Mouse (Mus musculus): ENCODE data around the gene Slc36a2. TPM values are rescaled to one million over a fixed set of nuclear protein-coding genes. Genes with fewer than 3 reads are reported as not detected.

The Slc36a2 gene
- polyA plus RNA-seq, 1 experiment from 2014 or later = 0.70 TPM

DNA sequence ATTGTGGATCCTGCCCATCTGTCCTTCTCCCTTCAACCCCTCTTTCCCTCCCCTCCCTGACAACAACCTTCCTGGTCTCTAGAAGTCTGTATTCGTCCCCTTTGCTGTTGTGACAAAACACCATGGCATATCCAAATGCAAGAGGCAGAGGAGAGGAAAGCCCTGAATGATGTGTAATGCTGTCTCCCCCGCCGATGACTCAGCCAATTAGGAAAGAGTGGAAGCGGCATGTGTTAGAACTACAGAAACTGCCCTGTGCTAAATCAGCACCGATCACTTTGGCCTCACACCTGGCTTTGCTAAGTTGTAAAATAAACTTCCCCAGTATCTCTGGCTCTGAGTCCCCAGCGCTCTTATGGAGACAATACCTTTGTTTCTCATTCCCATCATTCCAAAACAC, 12.2 kb upstream of the Slc36a2 start:
- H3K4me2 ChIP-seq (ENCODE audit: low read depth, low read length) = no peak overlapping the region
- H3K9me3 ChIP-seq (ENCODE audit: control insufficient read depth, low read length) = no peaks in the 10 kb centered on the region
- WGBS = 52% methylated on average over 6 of the region's 6 CpGs
- no peaks in the 10 kb centered on the region for H3K27me3 ChIP-seq (replicated peaks; ENCODE audit: control insufficient read depth, insufficient read depth, low read length)
- no peaks in the 10 kb centered on the region for H3K36me3 ChIP-seq (ENCODE audit: control insufficient read depth, insufficient read depth, low read length)
- H3K4me1 ChIP-seq (ENCODE audit: control insufficient read depth, insufficient read depth, low read length) = no peaks in the 10 kb centered on the region
- no peak overlapping the region for H3K4me3 ChIP-seq (ENCODE audit: low read length)
- ATAC-seq = no peak
- no peak overlapping the region for H3K27ac ChIP-seq (ENCODE audit: low read length)
- no peak overlapping the region for H3K9ac ChIP-seq (ENCODE audit: low read depth, low read length)

DNA sequence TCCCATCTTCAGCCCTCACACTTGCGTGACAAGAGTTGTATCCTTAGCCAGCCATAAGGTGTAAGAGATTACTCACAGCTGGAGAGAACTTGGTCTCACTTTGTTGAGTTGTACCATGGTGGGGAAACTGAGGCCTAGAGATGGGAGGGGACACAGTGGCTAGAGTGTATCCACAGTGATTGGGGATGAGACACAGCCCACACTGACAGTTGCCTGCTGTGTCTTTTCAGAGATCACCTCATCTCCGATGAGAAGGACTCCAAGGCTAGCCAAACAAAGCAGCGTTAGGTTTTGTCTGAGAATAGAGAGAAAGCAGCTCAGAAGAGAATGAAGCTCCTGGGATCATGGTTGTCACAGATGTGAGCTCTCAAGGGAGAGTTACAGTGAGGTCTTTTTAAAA, 5.3 kb upstream of the Slc36a2 start:
- Histone ChIP-seq H3K9me3 (ENCODE audit: control insufficient read depth, low read length) (no peaks in the 10 kb centered on the region), H3K4me3 (ENCODE audit: low read length) (no peak overlapping the region), H3K4me1 (ENCODE audit: control insufficient read depth, insufficient read depth, low read length) (no peaks in the 10 kb centered on the region), H3K36me3 (ENCODE audit: control insufficient read depth, insufficient read depth, low read length) (no peaks in the 10 kb centered on the region), H3K27me3 (replicated peaks; ENCODE audit: control insufficient read depth, insufficient read depth, low read length) (no peaks in the 10 kb centered on the region), H3K4me2 (ENCODE audit: low read depth, low read length) (no peak overlapping the region), H3K9ac (ENCODE audit: low read depth, low read length) (no peak overlapping the region), H3K27ac (ENCODE audit: low read length) (no peak overlapping the region)
- WGBS = 81% methylated on average over 3 of the region's 3 CpGs
- no peak for ATAC-seq

DNA sequence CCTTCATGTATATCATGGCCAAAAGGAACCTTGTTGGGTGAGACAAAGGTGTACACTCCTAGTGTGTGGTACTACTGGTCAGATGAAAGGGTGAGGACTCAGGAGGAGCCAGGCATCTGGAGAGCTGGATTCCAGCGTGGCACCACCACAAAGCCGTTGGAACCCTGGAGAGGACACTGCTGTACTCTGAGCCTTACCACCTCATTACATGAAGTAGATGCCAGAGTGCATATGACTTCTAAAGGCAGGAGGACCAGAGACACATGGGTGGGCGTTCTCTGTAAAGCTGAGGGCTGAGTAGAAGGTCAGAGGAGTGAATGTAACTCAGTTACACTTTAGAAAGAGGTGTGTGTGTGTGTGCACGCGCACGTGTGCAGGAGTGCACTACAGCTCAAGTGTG, 2.9 kb upstream of the Slc36a2 start:
- 85% methylated on average over 6 of the region's 6 CpGs for WGBS
- no peak overlapping the region for H3K9ac ChIP-seq (ENCODE audit: low read depth, low read length)

DNA sequence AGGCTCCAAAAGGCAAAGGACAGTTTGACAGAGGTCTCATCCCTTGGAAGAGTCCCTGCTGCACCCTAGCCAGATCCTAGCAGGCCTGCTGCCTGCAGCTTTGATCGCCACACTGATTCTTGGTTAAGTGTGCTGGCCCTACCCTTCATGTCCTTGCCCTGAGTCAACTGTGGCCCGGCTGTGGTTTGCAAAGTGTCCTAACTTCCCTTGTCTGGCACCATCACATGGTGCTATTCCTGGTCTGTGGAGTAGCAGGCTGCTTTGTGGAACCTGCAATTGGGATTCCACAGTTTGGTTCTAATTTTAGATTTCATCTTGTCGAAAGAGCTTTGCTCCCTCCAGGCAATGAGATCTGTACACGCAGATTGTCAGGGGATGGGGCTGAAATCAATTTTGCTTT, 2.4 kb upstream of the Slc36a2 start:
- Histone ChIP-seq H3K4me2 (ENCODE audit: low read depth, low read length) (no peak overlapping the region), H3K36me3 (ENCODE audit: control insufficient read depth, insufficient read depth, low read length) (no peaks in the 10 kb centered on the region), H3K4me1 (ENCODE audit: control insufficient read depth, insufficient read depth, low read length) (0 out of 2 replicates have a peak, but pooled peaks cover 3% of the 10 kb centered on the region), H3K4me3 (ENCODE audit: low read length) (no peak overlapping the region), H3K27me3 (replicated peaks; ENCODE audit: control insufficient read depth, insufficient read depth, low read length) (no peaks in the 10 kb centered on the region), H3K9ac (ENCODE audit: low read depth, low read length) (no peak overlapping the region), H3K27ac (ENCODE audit: low read length) (no peak overlapping the region), H3K9me3 (ENCODE audit: control insufficient read depth, low read length) (no peaks in the 10 kb centered on the region)
- ATAC-seq = no peak
- WGBS = 81% methylated on average over 4 of the region's 4 CpGs

More for the DNA sequence above, 2.9 kb upstream of the Slc36a2 start:
- Histone ChIP-seq H3K27me3 (replicated peaks; ENCODE audit: control insufficient read depth, insufficient read depth, low read length) (no peaks in the 10 kb centered on the region), H3K27ac (ENCODE audit: low read length) (no peak overlapping the region), H3K4me2 (ENCODE audit: low read depth, low read length) (no peak overlapping the region), H3K9me3 (ENCODE audit: control insufficient read depth, low read length) (no peaks in the 10 kb centered on the region), H3K4me1 (ENCODE audit: control insufficient read depth, insufficient read depth, low read length) (0 out of 2 replicates have a peak, but pooled peaks cover 3% of the 10 kb centered on the region), H3K36me3 (ENCODE audit: control insufficient read depth, insufficient read depth, low read length) (no peaks in the 10 kb centered on the region), H3K4me3 (ENCODE audit: low read length) (no peak overlapping the region)
- ATAC-seq = no peak

DNA sequence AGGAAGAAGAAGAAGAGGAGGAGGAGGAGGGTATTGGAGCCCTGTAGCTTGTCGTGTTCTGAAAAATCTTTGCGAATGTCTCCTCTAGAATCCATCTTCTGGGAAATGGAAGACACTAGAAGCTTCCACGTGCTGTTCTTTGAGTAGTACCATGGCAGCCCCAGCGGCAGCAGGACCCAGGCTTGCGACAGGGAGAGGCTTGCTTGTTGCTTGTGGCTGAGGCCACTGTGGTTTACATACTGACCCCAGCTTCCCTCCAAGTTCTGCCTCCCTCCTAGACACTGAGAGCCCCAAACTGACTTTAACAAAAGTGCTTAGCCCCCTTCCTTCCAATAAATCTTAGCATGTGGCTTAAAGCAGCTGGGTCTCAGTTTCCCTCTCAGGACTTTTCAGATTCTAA, 631 bp downstream of the Slc36a2 start:
- Histone ChIP-seq H3K27me3 (replicated peaks; ENCODE audit: control insufficient read depth, insufficient read depth, low read length) (no peaks in the 10 kb centered on the region), H3K9me3 (ENCODE audit: control insufficient read depth, low read length) (no peaks in the 10 kb centered on the region), H3K4me1 (ENCODE audit: control insufficient read depth, insufficient read depth, low read length) (0 out of 2 replicates have a peak, but pooled peaks cover 3% of the 10 kb centered on the region), H3K36me3 (ENCODE audit: control insufficient read depth, insufficient read depth, low read length) (no peaks in the 10 kb centered on the region), H3K4me3 (ENCODE audit: low read length) (no peak overlapping the region), H3K4me2 (ENCODE audit: low read depth, low read length) (no peak overlapping the region), H3K9ac (ENCODE audit: low read depth, low read length) (no peak overlapping the region), H3K27ac (ENCODE audit: low read length) (no peak overlapping the region)
- no peak for ATAC-seq
- 83% methylated on average over 5 of the region's 5 CpGs for WGBS

DNA sequence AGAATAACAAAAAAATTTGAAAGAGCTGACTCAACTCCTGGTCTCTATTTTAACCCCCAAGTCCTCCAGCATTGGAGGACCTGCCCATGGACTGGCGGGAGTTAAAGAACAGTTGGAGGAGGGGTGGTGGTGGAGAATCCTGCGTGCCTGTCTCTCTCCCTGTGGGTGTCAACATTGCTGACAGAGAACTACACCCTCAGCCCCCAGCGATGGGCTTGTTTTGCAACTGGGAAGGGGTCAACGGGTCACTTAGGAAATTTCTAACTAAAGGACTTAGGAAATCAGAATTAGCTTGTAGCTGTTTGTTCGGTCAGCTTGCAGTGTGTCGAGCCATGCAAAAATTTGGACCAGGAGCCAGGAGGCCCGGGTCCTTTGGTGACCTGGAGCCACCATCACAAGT, 1.8 kb downstream of the Slc36a2 start:
- ATAC-seq = no peak
- 0 out of 2 replicates have a peak, but pooled peaks cover 3% of the 10 kb centered on the region for H3K4me1 ChIP-seq (ENCODE audit: control insufficient read depth, insufficient read depth, low read length)

DNA sequence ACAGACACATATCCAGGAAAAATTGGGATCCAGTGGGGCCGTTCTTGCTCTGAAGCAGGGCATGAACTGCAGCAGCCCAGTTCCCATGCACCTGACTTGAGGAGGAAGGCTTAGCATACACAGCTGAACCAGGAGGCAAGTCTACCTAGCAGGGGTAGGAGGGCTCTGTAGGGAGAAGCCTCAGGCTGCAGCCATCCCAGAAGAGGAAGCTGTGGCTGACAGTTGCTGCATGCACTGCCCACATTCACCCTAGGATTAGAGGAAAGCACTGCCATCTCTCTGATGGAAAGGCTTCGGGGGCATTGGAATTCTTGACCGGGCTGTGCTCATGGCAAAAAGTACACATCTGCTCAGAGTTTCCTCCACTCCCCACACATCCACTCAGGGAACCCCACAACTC, 5.0 kb downstream of the Slc36a2 start:
- Histone ChIP-seq H3K36me3 (ENCODE audit: control insufficient read depth, insufficient read depth, low read length) (no peaks in the 10 kb centered on the region), H3K9me3 (ENCODE audit: control insufficient read depth, low read length) (no peaks in the 10 kb centered on the region), H3K9ac (ENCODE audit: low read depth, low read length) (no peak overlapping the region), H3K4me1 (ENCODE audit: control insufficient read depth, insufficient read depth, low read length) (0 out of 2 replicates have a peak, but pooled peaks cover 2% of the 10 kb centered on the region), H3K27me3 (replicated peaks; ENCODE audit: control insufficient read depth, insufficient read depth, low read length) (no peaks in the 10 kb centered on the region), H3K27ac (ENCODE audit: low read length) (no peak overlapping the region), H3K4me2 (ENCODE audit: low read depth, low read length) (no peak overlapping the region), H3K4me3 (ENCODE audit: low read length) (no peak overlapping the region)
- no peak for ATAC-seq
- WGBS = 75% methylated on average over 3 of the region's 3 CpGs

More for the DNA sequence above, 1.8 kb downstream of the Slc36a2 start:
- 45% methylated on average over 7 of the region's 7 CpGs for WGBS
- no peaks in the 10 kb centered on the region for H3K27me3 ChIP-seq (replicated peaks; ENCODE audit: control insufficient read depth, insufficient read depth, low read length)
- H3K9me3 ChIP-seq (ENCODE audit: control insufficient read depth, low read length) = no peaks in the 10 kb centered on the region
- H3K4me2 ChIP-seq (ENCODE audit: low read depth, low read length) = no peak overlapping the region
- no peaks in the 10 kb centered on the region for H3K36me3 ChIP-seq (ENCODE audit: control insufficient read depth, insufficient read depth, low read length)
- no peak overlapping the region for H3K27ac ChIP-seq (ENCODE audit: low read length)
- no peak overlapping the region for H3K4me3 ChIP-seq (ENCODE audit: low read length)
- H3K9ac ChIP-seq (ENCODE audit: low read depth, low read length) = no peak overlapping the region

DNA sequence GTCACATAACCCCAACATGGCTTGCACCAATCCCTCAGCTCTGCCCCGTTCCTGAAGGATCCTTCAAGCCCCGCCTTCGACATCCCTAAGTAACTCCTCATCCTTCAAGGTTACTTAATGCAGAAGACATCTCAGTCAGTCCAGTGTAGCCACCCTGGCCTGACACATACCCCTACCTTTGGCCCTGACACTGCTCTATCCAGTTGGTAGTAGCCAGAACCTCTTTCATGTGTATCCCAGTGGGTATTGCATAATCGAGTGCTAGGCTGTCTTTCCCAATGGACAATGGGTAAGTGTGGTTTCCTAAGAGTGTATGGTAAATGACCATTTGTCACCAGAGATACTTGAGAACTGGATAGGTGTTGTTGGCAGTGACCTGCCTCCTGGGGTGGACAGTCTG, 6.0 kb downstream of the Slc36a2 start:
- no peak overlapping the region for H3K4me2 ChIP-seq (ENCODE audit: low read depth, low read length)
- no peaks in the 10 kb centered on the region for H3K9me3 ChIP-seq (ENCODE audit: control insufficient read depth, low read length)
- 83% methylated on average over 4 of the region's 4 CpGs for WGBS
- no peak overlapping the region for H3K27ac ChIP-seq (ENCODE audit: low read length)
- no peaks in the 10 kb centered on the region for H3K4me1 ChIP-seq (ENCODE audit: control insufficient read depth, insufficient read depth, low read length)
- H3K4me3 ChIP-seq (ENCODE audit: low read length) = no peak overlapping the region
- no peaks in the 10 kb centered on the region for H3K27me3 ChIP-seq (replicated peaks; ENCODE audit: control insufficient read depth, insufficient read depth, low read length)
- no peak for ATAC-seq
- H3K36me3 ChIP-seq (ENCODE audit: control insufficient read depth, insufficient read depth, low read length) = no peaks in the 10 kb centered on the region
- no peak overlapping the region for H3K9ac ChIP-seq (ENCODE audit: low read depth, low read length)

DNA sequence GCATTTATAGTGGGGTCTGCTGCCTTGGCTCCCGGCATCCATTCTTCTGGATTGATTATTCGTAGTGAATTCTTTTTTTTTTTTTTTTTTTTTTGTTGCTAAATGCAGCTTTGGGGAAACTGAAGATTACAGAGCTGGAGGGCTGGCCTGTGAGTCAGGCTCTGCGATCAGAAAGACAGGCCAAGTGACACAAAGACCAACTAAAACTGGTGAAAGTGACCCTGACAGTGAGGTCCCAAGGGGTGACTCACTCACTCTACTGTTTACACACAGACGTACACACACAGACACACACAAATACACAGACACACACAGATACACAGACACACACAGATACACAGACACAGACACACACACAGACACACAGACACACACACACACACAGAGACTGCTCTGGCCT, 14.4 kb downstream of the Slc36a2 start:
- WGBS = 72% methylated on average over 4 of the region's 4 CpGs
- H3K9ac ChIP-seq (ENCODE audit: low read depth, low read length) = no peak overlapping the region
- H3K27ac ChIP-seq (ENCODE audit: low read length) = no peak overlapping the region
- no peak for ATAC-seq
- H3K36me3 ChIP-seq (ENCODE audit: control insufficient read depth, insufficient read depth, low read length) = no peaks in the 10 kb centered on the region
- H3K9me3 ChIP-seq (ENCODE audit: control insufficient read depth, low read length) = no peaks in the 10 kb centered on the region
- no peaks in the 10 kb centered on the region for H3K4me1 ChIP-seq (ENCODE audit: control insufficient read depth, insufficient read depth, low read length)
- H3K4me2 ChIP-seq (ENCODE audit: low read depth, low read length) = no peak overlapping the region
- no peaks in the 10 kb centered on the region for H3K27me3 ChIP-seq (replicated peaks; ENCODE audit: control insufficient read depth, insufficient read depth, low read length)
- no peak overlapping the region for H3K4me3 ChIP-seq (ENCODE audit: low read length)

DNA sequence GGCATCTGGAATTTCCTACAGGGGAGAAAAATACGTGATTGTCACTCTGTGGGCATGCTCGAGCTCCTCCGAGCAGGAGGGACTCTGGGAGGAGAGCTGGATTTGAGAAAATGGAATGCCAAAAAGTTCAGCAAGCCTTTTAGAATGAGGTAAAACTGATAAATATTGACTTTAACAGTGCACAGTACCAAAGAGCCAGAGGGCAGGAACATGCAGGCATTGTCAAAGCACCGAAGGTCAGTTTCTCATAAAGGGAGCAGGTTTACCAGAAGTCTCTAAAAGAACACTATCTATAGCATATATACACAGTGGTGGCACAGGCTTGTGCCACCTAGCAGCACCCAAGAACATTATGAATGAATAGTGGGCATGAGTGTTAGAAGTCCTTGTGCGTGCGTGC, 16.0 kb downstream of the Slc36a2 start:
- Histone ChIP-seq H3K9ac (ENCODE audit: low read depth, low read length) (no peak overlapping the region), H3K4me3 (ENCODE audit: low read length) (no peak overlapping the region), H3K27ac (ENCODE audit: low read length) (no peak overlapping the region), H3K4me2 (ENCODE audit: low read depth, low read length) (no peak overlapping the region), H3K4me1 (ENCODE audit: control insufficient read depth, insufficient read depth, low read length) (no peaks in the 10 kb centered on the region), H3K36me3 (ENCODE audit: control insufficient read depth, insufficient read depth, low read length) (no peaks in the 10 kb centered on the region), H3K9me3 (ENCODE audit: control insufficient read depth, low read length) (no peaks in the 10 kb centered on the region), H3K27me3 (replicated peaks; ENCODE audit: control insufficient read depth, insufficient read depth, low read length) (no peaks in the 10 kb centered on the region)
- no peak for ATAC-seq
- WGBS = 86% methylated on average over 6 of the region's 6 CpGs

Data from intestine, embryonic 16.5 days (tissue).